Mouse (Mus musculus) intestine, embryonic 16.5 days (tissue): ENCODE results near the gene AC161166.1. TPM values are rescaled to one million over a fixed set of nuclear protein-coding genes. Genes with fewer than 3 reads are reported as not detected.
"Not testable (repeated sequence)": the region's sequence is repeated elsewhere in the genome, so short reads cannot be mapped to it uniquely, and the experiment has no call there.

ENCODE experiments used
- ATAC-seq: fragments of 200-750 bp; cut with Nextera tagmentation; 2 replicates; pipeline ENCODE4 v1.8.0; 2017; ENCODE audit warnings: moderate TSS enrichment, moderate library complexity
- H3K27ac ChIP-seq: fragments of 300-500 bp; sonication (generic); 2 replicates; pipeline ENCODE4 v1.5.1; 2014; ENCODE audit warnings: mild to moderate bottlenecking, low read length
- H3K27me3 ChIP-seq: fragments of 300-500 bp; sonication (generic); replicated peaks from 2 replicates; pipeline ENCODE4 v1.6.1; 2014; ENCODE audit warnings: low read length, control low read depth, mixed read lengths; ENCODE audit not compliant: control insufficient read depth, insufficient read depth
- H3K36me3 ChIP-seq: fragments of 300-500 bp; sonication (generic); 2 replicates; pipeline ENCODE4 v1.6.1; 2014; ENCODE audit warnings: low read length, control low read depth; ENCODE audit not compliant: control insufficient read depth, insufficient read depth
- H3K4me1 ChIP-seq: fragments of 300-500 bp; sonication (generic); 2 replicates; pipeline ENCODE4 v1.6.1; 2014; ENCODE audit warnings: low read length, control low read depth, mixed read lengths; ENCODE audit not compliant: control insufficient read depth, insufficient read depth
- H3K4me2 ChIP-seq: fragments of 300-500 bp; sonication (generic); 2 replicates; pipeline ENCODE4 v1.6.1; 2014; ENCODE audit warnings: low read depth, low read length, control low read depth
- H3K4me3 ChIP-seq: fragments of 300-500 bp; sonication (generic); 2 replicates; pipeline ENCODE4 v1.5.1; 2014; ENCODE audit warnings: mild to moderate bottlenecking, low read length
- H3K9ac ChIP-seq: fragments of 300-500 bp; sonication (generic); 2 replicates; pipeline ENCODE4 v1.6.1; 2014; ENCODE audit warnings: low read depth, low read length
- H3K9me3 ChIP-seq: fragments of 300-500 bp; sonication (generic); 2 replicates; pipeline ENCODE4 v1.6.1; 2016; ENCODE audit warnings: low read length, control low read depth; ENCODE audit not compliant: control insufficient read depth
- WGBS: fragments of 180-500 bp; shearing (Covaris S2); extraction: QIAGEN DNeasy Blood & Tissue Kit; methylation state at CpG from one replicate; pipeline ENCODE4 v1.1.7; 2014; 5-methylcytosine and 5-hydroxymethylcytosine counted together
- polyA plus RNA-seq: library from polyadenylated mRNA; unstranded; fragments of >200 nt; fragmentation: Nextera tagmentation; extraction: Ambion mirVana; gene quantifications from 2 replicates; pipeline ENCODE4 v1.2.1, GENCODE M21; 2015

AC161166.1 gene
- polyA plus RNA-seq, 1 experiment from 2014 or later = 0.20 TPM

GRCm38 (mm10) chr7:24504004-24504403, 8.3 kb downstream of the AC161166.1 start:
- no peak overlapping the region for H3K27ac ChIP-seq
- H3K4me3 ChIP-seq = no peak overlapping the region
- ATAC-seq = no peak
- peaks cover 24% of the 10 kb centered on the region for H3K27me3 ChIP-seq
- no peak overlapping the region for H3K4me2 ChIP-seq
- peaks cover 42% of the 10 kb centered on the region for H3K4me1 ChIP-seq
- H3K36me3 ChIP-seq = no peaks in the 10 kb centered on the region
- H3K9me3 ChIP-seq = peaks cover 6% of the 10 kb centered on the region; the same call in 1 of the 2 replicates
- WGBS = 16% methylated on average over 10 of the region's 10 CpGs
- H3K9ac ChIP-seq = no peak overlapping the region

GRCm38 (mm10) chr7:24501492-24501891, 10.8 kb downstream of the AC161166.1 start:
- H3K4me3 ChIP-seq = no peak overlapping the region
- H3K9me3 ChIP-seq = peaks cover 6% of the 10 kb centered on the region; the same call in 1 of the 2 replicates
- no peaks in the 10 kb centered on the region for H3K36me3 ChIP-seq
- H3K4me2 ChIP-seq = no peak overlapping the region
- no peak overlapping the region for H3K9ac ChIP-seq
- peaks cover 32% of the 10 kb centered on the region for H3K27me3 ChIP-seq
- no peak overlapping the region for H3K27ac ChIP-seq
- WGBS = 46% methylated on average over 21 of the region's 21 CpGs
- peaks cover 32% of the 10 kb centered on the region for H3K4me1 ChIP-seq
- no peak for ATAC-seq

GRCm38 (mm10) chr7:24500929-24501328, 11.3 kb downstream of the AC161166.1 start:
- H3K9me3 ChIP-seq = peaks cover 6% of the 10 kb centered on the region; the same call in 1 of the 2 replicates
- no peak overlapping the region for H3K27ac ChIP-seq
- no peaks in the 10 kb centered on the region for H3K36me3 ChIP-seq
- no peak overlapping the region for H3K4me3 ChIP-seq
- no peak overlapping the region for H3K4me2 ChIP-seq
- 36% methylated on average over 7 of the region's 7 CpGs for WGBS
- no peak for ATAC-seq
- H3K9ac ChIP-seq = no peak overlapping the region
- peaks cover 32% of the 10 kb centered on the region for H3K27me3 ChIP-seq
- H3K4me1 ChIP-seq = peaks cover 26% of the 10 kb centered on the region

DNA sequence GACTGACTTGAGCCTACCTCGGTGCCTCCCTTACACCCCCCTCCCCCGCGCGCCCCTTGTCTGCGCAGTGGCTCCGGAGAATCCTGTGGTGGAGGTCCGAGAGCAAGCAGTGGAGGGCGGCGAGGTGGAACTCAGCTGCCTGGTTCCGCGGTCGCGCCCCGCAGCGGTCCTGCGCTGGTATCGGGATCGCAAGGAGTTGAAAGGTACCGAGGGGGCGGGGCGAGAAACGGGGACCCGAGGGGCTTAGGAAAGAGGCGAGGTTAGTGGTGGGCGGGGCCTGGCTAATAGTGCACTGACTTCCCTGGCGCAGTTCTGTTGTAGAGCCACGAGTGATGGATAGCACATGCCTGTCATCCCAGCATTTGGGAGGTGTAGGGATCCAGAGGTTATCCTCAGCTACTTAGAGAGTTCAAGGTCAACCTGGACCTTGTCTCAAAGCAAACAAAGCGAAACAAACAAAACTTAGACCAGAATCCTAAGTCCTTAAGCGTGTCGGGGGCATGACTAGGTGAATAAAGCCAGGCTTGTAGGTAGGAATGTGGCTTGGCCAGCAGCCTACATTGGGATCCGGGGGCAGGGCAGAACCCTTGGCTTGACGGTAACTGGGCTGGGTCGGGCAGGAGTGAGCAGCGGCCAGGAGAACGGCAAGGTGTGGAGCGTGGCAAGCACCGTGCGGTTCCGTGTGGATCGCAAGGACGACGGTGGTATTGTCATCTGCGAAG, 12.2 kb downstream of the AC161166.1 start:
- Histone ChIP-seq H3K27me3 (peaks cover 32% of the 10 kb centered on the region), H3K36me3 (no peaks in the 10 kb centered on the region), H3K9me3 (peaks cover 6% of the 10 kb centered on the region; the same call in 1 of the 2 replicates), H3K9ac (peak overlapping the region; percentile 40; the same call in 1 of the 2 replicates), H3K4me1 (peaks cover 19% of the 10 kb centered on the region; the same call in 1 of the 2 replicates), H3K4me2 (peak overlapping the region; percentile 64), H3K27ac (no peak overlapping the region), H3K4me3 (peak overlapping the region; percentile 37)
- WGBS = 10% methylated on average over 43 of the region's 43 CpGs
- ATAC-seq = peak; percentile 45; the same call in 1 of the 2 replicates

DNA sequence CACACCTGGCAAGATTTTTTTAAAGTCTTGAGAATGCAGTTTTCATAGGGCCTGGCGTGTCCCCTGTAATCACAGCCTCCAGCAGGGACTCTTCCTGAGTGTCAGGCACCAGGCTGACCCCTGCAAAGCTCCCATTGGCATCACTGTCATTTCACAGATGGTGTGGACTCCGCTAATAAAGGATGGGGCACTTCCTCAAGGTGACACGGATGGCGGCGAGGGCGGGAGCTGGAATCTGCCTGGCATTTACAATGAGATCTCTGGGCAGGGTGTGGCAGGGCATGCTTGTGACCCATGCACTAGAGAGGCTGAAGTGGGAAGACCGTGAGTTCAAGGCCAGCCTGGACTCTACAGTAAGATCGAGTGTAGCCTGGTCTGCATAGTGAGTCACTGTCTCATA, 24.0 kb downstream of the AC161166.1 start:
- ATAC-seq = no peak
- no peak overlapping the region for H3K9ac ChIP-seq
- no peak overlapping the region for H3K27ac ChIP-seq

DNA sequence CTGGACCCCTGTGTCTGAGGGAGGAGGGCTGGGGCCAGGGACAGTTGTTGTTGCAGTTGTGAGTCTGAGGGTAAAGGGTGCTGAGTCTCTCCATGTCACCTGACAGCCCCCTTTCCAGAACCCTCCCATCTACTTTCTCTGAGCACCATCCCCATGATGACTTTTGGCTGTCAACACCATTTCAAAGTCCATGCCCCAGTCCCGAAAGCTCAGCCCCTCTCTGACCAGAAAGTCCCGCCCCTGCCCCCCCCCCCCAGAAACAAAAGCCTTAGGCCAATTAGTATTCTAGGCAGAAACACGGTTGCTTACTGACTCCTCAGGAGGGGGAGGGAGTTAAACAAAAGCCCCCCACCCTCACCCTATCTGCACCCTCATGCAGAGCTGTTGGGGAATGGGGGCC, 24.9 kb downstream of the AC161166.1 start:
- Histone ChIP-seq H3K4me1 (no peaks in the 10 kb centered on the region), H3K9ac (no peak overlapping the region), H3K4me3 (no peak overlapping the region), H3K4me2 (no peak overlapping the region), H3K27me3 (peaks cover 3% of the 10 kb centered on the region; the same call in 1 of the 2 replicates), H3K36me3 (no peaks in the 10 kb centered on the region), H3K9me3 (no peaks in the 10 kb centered on the region), H3K27ac (no peak overlapping the region)
- 43% methylated on average over 3 of the region's 3 CpGs for WGBS
- ATAC-seq = no peak

More for the DNA sequence above, 24.0 kb downstream of the AC161166.1 start:
- no peaks in the 10 kb centered on the region for H3K4me1 ChIP-seq
- no peaks in the 10 kb centered on the region for H3K27me3 ChIP-seq
- H3K4me2 ChIP-seq = no peak overlapping the region
- 83% methylated on average over 8 of the region's 8 CpGs for WGBS
- no peak overlapping the region for H3K4me3 ChIP-seq
- no peaks in the 10 kb centered on the region for H3K36me3 ChIP-seq
- no peaks in the 10 kb centered on the region for H3K9me3 ChIP-seq

DNA sequence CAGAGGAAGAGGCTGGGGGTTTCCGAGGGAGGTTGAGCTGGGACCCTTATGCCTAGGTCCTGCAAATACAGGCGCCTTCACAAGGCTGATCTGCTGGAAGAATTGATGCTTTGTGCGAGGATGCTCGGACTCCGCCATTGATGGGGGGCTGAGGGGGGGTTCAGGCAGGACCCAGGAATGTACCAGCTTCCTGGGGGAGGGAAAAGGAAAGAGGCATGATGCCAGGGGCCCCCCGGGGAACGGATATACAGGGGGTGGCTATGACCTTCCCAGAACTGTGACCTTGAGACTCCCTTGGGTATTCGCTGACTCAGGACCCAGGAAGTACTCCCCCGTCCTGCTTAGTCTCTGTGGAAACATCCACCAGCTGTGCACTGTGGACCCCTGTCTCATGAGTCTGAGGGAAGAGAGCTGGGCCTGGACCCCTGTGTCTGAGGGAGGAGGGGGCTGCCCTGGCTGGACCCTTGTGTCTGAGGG, 25.6 kb downstream of the AC161166.1 start:
- H3K4me1 ChIP-seq = no peaks in the 10 kb centered on the region; the same call in 1 of the 2 replicates
- H3K9me3 ChIP-seq = no peaks in the 10 kb centered on the region
- peaks cover 3% of the 10 kb centered on the region; the same call in 1 of the 2 replicates for H3K27me3 ChIP-seq
- no peak overlapping the region for H3K27ac ChIP-seq
- 48% methylated on average over 9 of the region's 9 CpGs for WGBS
- no peak overlapping the region for H3K4me3 ChIP-seq
- no peak overlapping the region for H3K4me2 ChIP-seq
- no peak for ATAC-seq
- no peak overlapping the region for H3K9ac ChIP-seq
- no peaks in the 10 kb centered on the region for H3K36me3 ChIP-seq

DNA sequence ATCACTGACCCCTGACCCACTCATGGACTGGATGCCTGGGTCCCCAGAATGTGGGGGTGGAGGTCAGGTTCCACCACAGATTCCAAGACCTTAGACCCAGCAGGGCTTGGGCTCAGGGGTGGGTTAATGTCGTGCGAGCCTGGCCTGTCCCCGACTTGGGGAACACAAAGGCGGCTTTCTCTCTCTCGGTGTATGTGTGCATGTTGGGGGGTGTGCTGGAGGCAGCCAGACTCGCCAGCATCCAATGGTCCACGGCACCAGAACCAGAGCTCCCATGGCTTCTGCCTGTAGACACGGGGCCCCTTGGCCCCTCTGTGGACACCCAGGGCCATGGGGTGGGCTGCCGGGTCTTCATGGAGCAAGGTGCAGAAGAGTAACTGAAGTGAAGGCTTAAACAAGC, 26.8 kb downstream of the AC161166.1 start:
- Histone ChIP-seq H3K9ac (no peak overlapping the region), H3K36me3 (no peaks in the 10 kb centered on the region)

DNA sequence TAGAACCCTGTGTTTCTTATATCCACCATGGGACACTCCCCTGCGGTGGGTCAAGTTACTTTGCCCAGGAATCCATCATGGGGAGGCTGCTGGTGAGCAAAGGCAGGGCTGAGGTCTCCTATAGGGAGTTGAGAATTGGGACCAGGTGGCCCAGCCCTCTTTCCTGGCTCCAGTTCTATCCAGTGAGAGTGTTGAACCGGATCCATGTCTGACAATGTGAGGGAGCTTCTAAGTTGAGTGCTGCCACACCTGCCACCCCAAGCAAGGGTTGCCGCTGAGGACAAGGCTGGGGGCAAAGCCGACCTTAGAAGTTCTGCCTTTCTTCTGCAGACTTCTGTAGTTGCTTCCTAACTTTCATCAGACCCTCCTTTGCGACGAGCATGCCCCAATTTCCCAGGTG, 29.0 kb downstream of the AC161166.1 start:
- not testable (repeated sequence) for H3K27me3 ChIP-seq, H3K36me3 ChIP-seq, H3K9me3 ChIP-seq, ATAC-seq, H3K4me3 ChIP-seq, H3K9ac ChIP-seq, H3K27ac ChIP-seq, H3K4me2 ChIP-seq
- 55% methylated on average over 6 of the region's 6 CpGs for WGBS
- peaks cover 13% of the 10 kb centered on the region for H3K4me1 ChIP-seq

More for the DNA sequence above, 26.8 kb downstream of the AC161166.1 start:
- Histone ChIP-seq H3K9me3 (no peaks in the 10 kb centered on the region), H3K4me1 (peaks cover 11% of the 10 kb centered on the region), H3K27ac (no peak overlapping the region), H3K27me3 (peaks cover 7% of the 10 kb centered on the region; the same call in 1 of the 2 replicates), H3K4me3 (no peak overlapping the region), H3K4me2 (no peak overlapping the region)
- ATAC-seq = no peak
- 82% methylated on average over 9 of the region's 9 CpGs for WGBS
